Mouse (Mus musculus) cerebellum, adult 8-10 months (tissue): ENCODE results near the gene Eif4ebp2.

Source experiments
- DNase-seq: peaks from one replicate; pipeline ENCODE4 v3.0.0; 2022

Eif4ebp2 gene

GRCm38 (mm10) chr10:61452645-61453044 is at the start of gene Eif4ebp2:
Gene Eif4ebp2, minus strand, starts transcription at chr10:61452661.
- peak; percentile 98 for DNase-seq

GRCm38 (mm10) chr10:61500756-61501155 is 48.3 kb upstream of the Eif4ebp2 start:
- DNase-seq = no peak

GRCm38 (mm10) chr10:61499505-61500466 is 47.3 kb upstream of the Eif4ebp2 start:
- DNase-seq = no peak

- no peak for DNase-seq
These were observed 43.8 kb upstream of the Eif4ebp2 start for GRCm38 (mm10) chr10:61496231-61496630.

- DNase-seq = no peak
These were observed 43.0 kb upstream of the Eif4ebp2 start for GRCm38 (mm10) chr10:61495461-61495860.

GRCm38 (mm10) chr10:61492040-61492439 is 39.6 kb upstream of the Eif4ebp2 start:
- DNase-seq = peak; percentile 76

- no peak for DNase-seq
These were observed 39.1 kb upstream of the Eif4ebp2 start for GRCm38 (mm10) chr10:61491573-61491972.

GRCm38 (mm10) chr10:61488522-61489110 is 36.2 kb upstream of the Eif4ebp2 start:
- DNase-seq = no peak

GRCm38 (mm10) chr10:61486551-61487339 is 34.3 kb upstream of the Eif4ebp2 start:
- no peak for DNase-seq

GRCm38 (mm10) chr10:61484801-61485200 is 32.3 kb upstream of the Eif4ebp2 start:
- DNase-seq = no peak

- DNase-seq = no peak
These were observed 30.3 kb upstream of the Eif4ebp2 start for GRCm38 (mm10) chr10:61482771-61483170.

- DNase-seq = no peak
These were observed 28.0 kb upstream of the Eif4ebp2 start for GRCm38 (mm10) chr10:61480488-61480887.

GRCm38 (mm10) chr10:61479927-61480326 is 27.5 kb upstream of the Eif4ebp2 start:
- no peak for DNase-seq

- DNase-seq = no peak
These were observed 27.0 kb upstream of the Eif4ebp2 start for GRCm38 (mm10) chr10:61479461-61479860.

GRCm38 (mm10) chr10:61476440-61477165 is 24.1 kb upstream of the Eif4ebp2 start:
- DNase-seq = no peak

GRCm38 (mm10) chr10:61475594-61476439 is 23.4 kb upstream of the Eif4ebp2 start, which contains the start of gene Lrrc20:
Gene Lrrc20, plus strand, starts transcription at chr10:61475801.
- peak; percentile 94 for DNase-seq

- DNase-seq = no peak
These were observed 21.9 kb upstream of the Eif4ebp2 start for GRCm38 (mm10) chr10:61474344-61474743.

GRCm38 (mm10) chr10:61473640-61474039 is 21.2 kb upstream of the Eif4ebp2 start:
- DNase-seq = no peak

- DNase-seq = no peak
These were observed 16.4 kb upstream of the Eif4ebp2 start for GRCm38 (mm10) chr10:61468900-61469299.

GRCm38 (mm10) chr10:61466873-61467272 is 14.4 kb upstream of the Eif4ebp2 start:
- DNase-seq = no peak

GRCm38 (mm10) chr10:61466242-61466641 is 13.8 kb upstream of the Eif4ebp2 start:
- DNase-seq = no peak
